Mouse (Mus musculus) gonadal fat pad, adult 2 months (tissue): ENCODE measurements at regions not wholly inside any gene's neighbourhood (a gene's known extent, or its start where the extent isn't known, plus 50 kb on each side); places are given as distances from the start of the nearest gene placed in this dataset.

Experiments
- DNase-seq: peaks from one replicate; pipeline ENCODE4 v3.0.0-alpha.2; 2012; ENCODE audit warnings: low read depth

GRCm38 (mm10) chr6:53143846-53144584, 75.6 kb upstream of the Jazf1 start:
- DNase-seq, result no peak

- no peak for DNase-seq
These were observed 66.0 kb upstream of the Jazf1 start for GRCm38 (mm10) chr6:53134410-53134809.

DNA sequence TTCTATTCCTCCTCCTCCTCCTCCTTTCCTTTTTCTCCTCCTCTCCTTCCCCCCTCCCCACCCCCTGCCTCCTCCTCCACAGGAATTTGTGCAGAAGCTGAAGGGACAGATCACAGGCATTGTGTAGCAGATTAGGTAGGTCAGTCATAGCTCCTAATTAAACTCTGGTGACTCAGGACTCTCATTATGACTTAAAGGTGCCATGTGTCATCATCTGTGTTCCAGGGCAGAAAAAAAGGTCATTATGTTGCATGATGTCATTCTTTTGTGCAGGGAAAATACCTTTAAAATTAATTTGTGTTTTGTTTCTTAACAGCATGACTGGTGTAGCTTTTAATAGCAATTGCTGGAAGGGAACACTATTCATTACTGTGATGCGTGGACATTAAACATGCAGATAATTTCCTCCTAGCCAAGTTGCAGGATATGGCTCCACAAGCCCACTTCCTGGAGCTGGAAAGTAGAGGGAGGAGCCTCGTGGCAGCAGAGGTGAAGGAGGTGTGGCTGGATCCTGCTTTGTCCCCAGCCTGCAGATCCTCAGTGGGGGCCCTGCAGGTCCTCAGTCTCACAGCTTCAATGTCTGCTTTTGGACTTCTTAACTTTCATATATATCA, 62.4 kb upstream of the Jazf1 start:
- DNase-seq, result no peak

- no peak for DNase-seq
These were observed 58.3 kb upstream of the Jazf1 start for GRCm38 (mm10) chr6:53126776-53127175.

DNA sequence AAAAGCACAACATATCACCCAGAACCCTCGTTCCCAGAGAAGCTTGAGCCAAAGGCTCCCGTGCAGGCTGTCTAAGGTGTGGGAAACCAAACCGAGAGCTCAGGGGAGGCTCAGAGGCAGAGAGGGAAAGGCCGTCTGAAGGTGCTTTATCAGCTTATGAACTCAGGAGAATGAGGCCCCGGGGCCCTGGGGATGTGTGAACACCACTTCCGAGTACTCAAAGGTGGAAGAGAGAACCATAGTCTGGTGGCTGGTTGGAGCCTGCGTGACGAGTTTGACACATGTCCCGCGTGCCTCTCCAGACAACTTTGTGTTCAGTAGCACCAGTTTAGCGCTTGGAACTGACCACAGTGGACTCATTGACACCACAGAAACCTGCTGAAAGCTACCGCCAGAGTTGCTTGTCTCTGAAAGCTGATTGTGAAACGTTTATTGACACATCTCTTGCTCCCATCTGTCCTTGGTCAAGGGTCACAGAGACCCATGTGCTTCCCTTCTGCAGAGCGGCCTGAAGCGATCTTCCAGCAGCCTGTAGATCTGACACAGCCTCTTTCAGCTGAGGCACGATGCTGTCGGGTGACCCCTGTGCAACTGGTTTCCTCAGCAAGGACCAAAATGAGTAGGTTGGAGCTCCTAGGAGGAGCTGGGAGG, 56.5 kb upstream of the Jazf1 start:
- DNase-seq, result no peak

DNA sequence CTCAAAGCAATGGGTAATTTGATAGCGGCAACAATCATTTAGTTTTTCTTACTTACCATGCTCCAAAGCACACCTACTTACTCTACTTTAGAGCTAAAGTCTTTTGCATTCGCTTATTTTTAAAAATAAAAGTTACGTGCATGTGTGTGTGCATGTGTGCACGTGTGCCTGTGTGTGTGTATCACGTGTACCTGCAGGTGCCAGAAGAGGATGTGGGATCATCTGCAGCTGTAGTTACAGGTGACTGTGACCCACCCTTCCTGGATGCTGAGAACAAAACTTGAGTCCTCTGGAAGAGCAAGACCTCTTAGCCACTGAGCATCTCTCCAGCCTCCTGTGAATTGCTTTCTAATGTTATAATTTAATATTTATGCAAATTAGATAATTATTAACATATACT, 52.0 kb upstream of the Jazf1 start:
- DNase-seq, result no peak
